Mouse (Mus musculus): ENCODE data around the gene Tbca.

Gene Tbca

DNA sequence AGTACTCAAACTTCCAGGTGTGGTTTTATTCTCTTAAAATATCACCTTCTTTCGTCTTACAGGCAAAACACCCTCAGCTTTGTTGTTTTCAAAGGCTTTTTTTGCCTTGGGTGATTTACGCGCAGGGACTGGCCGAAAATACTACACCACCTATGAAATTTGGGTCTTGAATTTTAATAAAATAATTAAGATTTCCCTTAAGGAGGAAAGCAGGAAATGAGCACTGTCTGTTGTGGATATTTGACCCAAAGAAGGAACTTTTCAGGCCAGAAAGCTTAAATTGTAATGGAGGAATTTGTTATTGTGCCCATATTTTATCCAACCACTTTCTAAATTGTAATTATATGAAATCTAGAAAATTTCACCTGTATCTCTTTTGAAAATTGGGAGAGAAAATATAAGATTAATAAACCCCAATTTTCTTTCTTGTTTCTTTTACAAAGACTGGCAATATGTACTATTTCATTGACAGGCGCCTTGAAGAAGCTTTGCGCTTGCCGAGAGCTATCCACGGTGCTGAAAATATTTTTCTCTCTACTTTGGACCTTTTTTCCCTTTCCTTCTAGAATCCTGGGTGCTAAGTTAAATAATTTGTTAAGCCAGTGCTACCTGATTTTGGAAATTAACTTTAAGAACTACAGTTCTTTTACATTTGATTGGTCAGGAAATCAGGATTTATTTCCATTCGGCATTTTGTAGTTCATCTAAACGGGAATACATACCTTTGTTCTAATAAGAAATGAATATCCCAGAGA is 89.5 kb downstream of the Tbca start:
- DNase-seq (ENCODE audit: low spot score in 2 of 2): no peak

DNA sequence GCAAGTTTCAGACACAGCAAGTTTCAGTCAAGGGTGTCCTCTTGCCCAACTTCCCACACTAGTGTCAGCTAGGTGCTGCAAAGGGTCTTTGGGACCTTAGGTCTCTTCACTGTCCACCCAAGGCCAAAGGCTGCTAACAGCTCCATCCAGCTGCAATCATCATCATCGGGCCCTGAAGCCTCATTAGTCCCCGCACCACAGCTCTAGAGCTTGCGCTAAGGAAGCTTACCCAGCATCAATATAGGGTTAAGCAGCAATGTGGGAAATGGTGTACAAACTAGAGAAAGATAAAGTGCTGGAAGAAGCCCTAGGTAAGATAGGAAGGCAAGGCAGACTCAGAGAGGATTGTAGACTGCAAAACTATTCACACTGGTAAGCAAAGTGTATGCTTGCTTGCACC is 92.5 kb downstream of the Tbca start:
- DNase-seq (ENCODE audit: low spot score in 2 of 2): no peak

DNA sequence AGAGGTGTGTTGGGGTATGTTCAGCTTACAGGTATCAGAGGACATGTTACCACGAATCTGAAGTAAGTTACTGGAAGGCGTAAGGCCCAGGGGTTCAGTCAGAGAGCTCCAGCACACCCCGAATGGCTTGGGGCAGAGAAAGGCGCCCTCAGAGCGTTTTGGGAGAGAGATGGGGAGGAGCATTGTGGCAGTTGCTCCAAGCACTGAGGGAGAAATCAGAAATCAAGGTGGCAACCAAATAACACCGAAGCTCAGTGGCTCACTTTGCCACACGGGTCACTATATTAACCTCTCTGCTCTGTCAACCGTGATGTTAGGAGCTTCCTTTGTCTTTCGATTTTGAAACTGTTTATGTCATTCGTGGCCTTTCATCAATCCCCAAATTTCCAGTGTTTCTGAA is 93.5 kb downstream of the Tbca start:
- DNase-seq (ENCODE audit: low spot score in 2 of 2): no peak

DNA sequence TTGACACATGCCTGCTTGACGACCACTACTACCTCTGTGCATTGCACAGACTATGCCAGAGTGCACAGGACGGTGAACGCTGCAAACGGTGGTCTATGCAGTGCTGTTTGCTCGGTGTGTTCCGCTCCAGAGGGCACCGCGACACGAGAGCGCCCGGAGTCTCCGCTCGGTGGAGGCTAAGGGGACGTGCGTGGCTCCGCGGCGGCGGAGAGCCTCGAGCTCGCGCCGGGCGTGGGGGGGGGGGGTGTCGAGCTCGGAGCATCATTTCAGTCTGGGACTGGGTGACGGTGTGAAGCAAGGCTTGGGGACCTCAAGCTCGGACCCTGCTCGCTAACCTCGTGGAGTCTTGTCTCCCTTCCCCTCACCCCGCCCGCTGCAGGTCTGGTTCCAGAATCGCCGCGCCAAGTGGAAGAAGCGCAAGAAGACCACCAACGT is 94.0 kb downstream of the Tbca start:
- DNase-seq (ENCODE audit: low spot score in 2 of 2): no peak

GRCm38 (mm10) chr13:94883163-94883965 is 94.7 kb downstream of the Tbca start:
- peak in 1 of 2 experiments; percentile 12 for DNase-seq (ENCODE audit: low spot score in 2 of 2)

DNA sequence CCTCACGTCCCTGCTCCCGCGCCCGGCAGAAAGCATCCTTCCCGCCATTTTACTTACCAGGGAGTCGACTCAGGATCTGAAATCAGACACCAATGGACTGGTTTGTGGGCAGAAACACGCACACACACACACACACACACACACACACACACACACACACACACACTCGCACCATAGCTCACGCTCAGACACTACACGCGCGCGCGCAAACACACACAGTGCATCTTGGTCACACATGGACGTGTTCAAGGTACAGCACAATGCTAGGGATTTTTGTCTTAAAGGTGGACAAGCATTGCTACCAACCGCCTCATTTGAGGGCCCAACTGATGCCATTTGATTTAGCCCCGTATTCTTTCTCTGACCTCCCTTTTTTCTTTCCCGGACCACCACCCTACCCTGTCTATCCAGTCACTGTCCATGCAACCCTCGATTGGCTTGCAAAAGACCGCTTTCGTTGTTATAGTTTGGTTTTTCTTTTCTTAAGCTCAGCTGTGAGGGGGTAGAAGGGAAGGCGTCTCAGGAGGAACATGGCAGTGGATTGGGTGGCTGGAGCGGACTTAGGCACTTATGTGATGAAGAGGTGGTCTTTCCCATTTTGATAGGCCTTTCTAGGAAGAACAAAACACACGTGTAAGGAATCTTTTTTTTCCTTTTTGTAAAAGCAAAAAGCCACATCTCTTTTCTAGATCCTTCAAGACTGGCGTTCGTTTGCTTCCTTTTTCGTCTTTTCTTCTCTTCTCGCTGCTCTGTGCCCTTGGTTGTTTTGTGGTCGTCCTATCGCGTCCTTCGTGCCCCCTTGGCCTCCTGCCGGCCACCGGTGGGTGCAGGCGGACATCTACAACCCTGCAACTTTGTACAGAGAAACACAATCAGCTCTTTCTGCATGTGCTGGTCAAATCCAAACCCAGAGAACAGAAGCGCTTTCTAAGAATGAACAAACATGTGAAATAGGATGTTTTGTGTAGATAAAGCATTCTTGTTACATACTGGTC is 95.6 kb downstream of the Tbca start:
- no peak for DNase-seq (ENCODE audit: low spot score in 2 of 2)

- no peak for DNase-seq (ENCODE audit: low spot score in 2 of 2)
Measured at GRCm38 (mm10) chr13:94885291-94886235, 96.9 kb downstream of the Tbca start.
